Mouse (Mus musculus) stomach, postnatal 0 days (tissue): ENCODE measurements around the gene Zfp296.

ENCODE experiments used
- CTCF ChIP-seq: IDR thresholded peaks from 2 replicates; pipeline ENCODE4 v1.5.1; 2016; ENCODE audit warnings: antibody characterized with exemption, low read depth, mild to moderate bottlenecking, moderate library complexity
- EP300 ChIP-seq: optimal IDR thresholded peaks from 2 replicates; pipeline ENCODE3; 2016; ENCODE audit warnings: antibody characterized with exemption

GRCm38 (mm10) chr7:19543584-19543983 lies 33.5 kb upstream of the Zfp296 start:
- TF ChIP-seq CTCF (peak; percentile 68), EP300 (no peak)
